Mouse (Mus musculus): ENCODE results near the gene Kcnk6. TPM values are rescaled to one million over a fixed set of nuclear protein-coding genes. Genes with fewer than 3 reads are reported as not detected.

Kcnk6 gene
- polyA plus RNA-seq (2015; fragmentation: Nextera tagmentation; extraction: Ambion mirVana) = 2.2 and 3.1 TPM in 2 replicates

DNA sequence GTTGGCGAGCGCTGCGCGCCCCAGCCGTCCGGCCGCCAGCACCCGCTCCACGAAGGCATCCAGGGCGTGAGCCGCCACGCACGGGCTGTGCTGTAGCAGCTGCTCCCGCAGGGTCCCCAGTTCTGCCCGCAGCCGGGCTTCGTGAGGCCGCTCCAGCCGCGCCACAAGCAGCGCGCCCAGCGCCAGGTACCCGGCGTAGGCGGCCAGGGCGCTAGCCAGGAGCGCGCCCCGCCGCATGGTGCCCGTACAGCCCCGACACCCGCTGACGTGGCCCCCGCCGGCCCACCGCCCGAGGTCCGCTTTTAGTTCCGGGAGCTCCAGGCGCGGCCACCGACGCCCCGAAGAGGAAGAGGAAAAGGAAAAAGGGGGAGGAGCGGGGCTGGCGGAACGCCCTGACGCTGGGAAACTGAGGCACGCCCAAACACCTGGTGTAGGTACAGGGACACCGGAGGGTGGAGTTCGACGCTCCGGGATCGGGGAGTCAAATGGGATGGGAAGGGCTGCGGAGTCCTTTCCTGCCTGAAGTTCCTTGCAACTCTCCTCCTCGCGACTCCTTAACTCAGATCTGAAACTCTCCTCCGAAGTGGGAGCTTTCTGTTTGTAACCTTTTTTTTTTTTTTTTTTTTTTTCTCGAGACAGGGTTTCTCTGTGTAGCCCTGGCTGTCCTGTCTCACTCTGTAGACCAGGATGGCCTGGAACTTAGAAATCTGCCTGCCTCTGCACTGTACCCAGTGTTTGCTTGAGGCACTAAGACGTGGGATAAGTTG, at the start of gene Kcnk6:
Gene Kcnk6 (minus strand): TSS at position 269 of the 767 bp plus-strand sequence.
- H3K4me3 ChIP-seq (replicated peaks; ENCODE audit: low read length) = peak within 1 kb of the TSS; percentile 64
- H3K9ac ChIP-seq (ENCODE audit: low read length) = peak within 1 kb of the TSS; percentile 89
- H3K36me3 ChIP-seq (ENCODE audit: control insufficient read depth, insufficient read depth, low read length) = no peaks in the 10 kb centered on the region
- ATAC-seq (ENCODE audit: insufficient read depth, low FRiP score) = peak; percentile 54
- no peak within 1 kb of the TSS; the same call in 1 of the 2 replicates for H3K27ac ChIP-seq (ENCODE audit: low read length)
- peak within 1 kb of the TSS; percentile 96 for H3K4me2 ChIP-seq (ENCODE audit: low read depth, low read length)
- 1% methylated on average over 62 of the region's 62 CpGs for WGBS
- no peaks in the 10 kb centered on the region for H3K27me3 ChIP-seq (ENCODE audit: control insufficient read depth, insufficient read depth, low read length)
- 0 out of 2 replicates have a peak, but pooled peaks cover 4% of the 10 kb centered on the region for H3K9me3 ChIP-seq (replicated peaks; ENCODE audit: control insufficient read depth, low read length)
- H3K4me1 ChIP-seq (ENCODE audit: control insufficient read depth, insufficient read depth, low read length) = no peaks in the 10 kb centered on the region; the same call in 1 of the 2 replicates

- H3K27me3 ChIP-seq (ENCODE audit: control insufficient read depth, insufficient read depth, low read length) = peaks cover 9% of the 10 kb centered on the region; the same call in 1 of the 2 replicates
- ATAC-seq (ENCODE audit: insufficient read depth, low FRiP score) = peak; percentile 92
- H3K4me3 ChIP-seq (replicated peaks; ENCODE audit: low read length) = peak within 1 kb of the TSS; percentile 60
- H3K4me1 ChIP-seq (ENCODE audit: control insufficient read depth, insufficient read depth, low read length) = peaks cover 7% of the 10 kb centered on the region; the same call in 1 of the 2 replicates
- peak within 1 kb of the TSS; percentile 86 for H3K27ac ChIP-seq (ENCODE audit: low read length)
- H3K9me3 ChIP-seq (replicated peaks; ENCODE audit: control insufficient read depth, low read length) = no peaks in the 10 kb centered on the region
- peak within 1 kb of the TSS; percentile 79 for H3K9ac ChIP-seq (ENCODE audit: low read length)
- peak within 1 kb of the TSS; percentile 81 for H3K4me2 ChIP-seq (ENCODE audit: low read depth, low read length)
- WGBS = under 1% methylated on average over 80 of the region's 80 CpGs
- H3K36me3 ChIP-seq (ENCODE audit: control insufficient read depth, insufficient read depth, low read length) = no peaks in the 10 kb centered on the region
These were observed 49.1 kb upstream of the Kcnk6 start, which contains the start of gene Spint2 for GRCm38 (mm10) chr7:29281201-29282073. Gene Spint2, minus strand, starts transcription at chr7:29281912.

DNA sequence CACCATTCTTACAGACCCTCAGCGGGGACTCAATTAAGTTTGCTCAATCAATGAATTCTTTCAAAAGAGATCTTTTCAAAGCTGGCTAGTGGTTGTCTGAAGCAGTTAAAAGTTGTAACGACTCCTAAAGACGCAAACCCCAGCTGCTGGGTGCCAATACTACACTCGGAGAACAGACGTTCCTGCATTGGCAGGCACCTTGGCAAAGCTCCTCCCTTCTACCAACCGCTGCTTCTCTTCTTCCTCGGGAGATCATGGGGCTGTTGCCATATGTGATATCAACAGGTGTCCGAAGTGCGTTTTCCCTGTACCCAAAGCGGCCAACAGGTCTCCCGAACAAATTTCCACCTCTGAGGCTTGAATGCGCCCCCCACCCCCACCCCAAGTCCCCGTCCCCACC, 48.5 kb upstream of the Kcnk6 start:
- Histone ChIP-seq H3K27me3 (ENCODE audit: control insufficient read depth, insufficient read depth, low read length) (peaks cover 9% of the 10 kb centered on the region; the same call in 1 of the 2 replicates), H3K9ac (ENCODE audit: low read length) (peak overlapping the region; percentile 79), H3K27ac (ENCODE audit: low read length) (peak overlapping the region; percentile 86), H3K4me3 (replicated peaks; ENCODE audit: low read length) (peak overlapping the region; percentile 60), H3K4me2 (ENCODE audit: low read depth, low read length) (peak overlapping the region; percentile 81), H3K36me3 (ENCODE audit: control insufficient read depth, insufficient read depth, low read length) (no peaks in the 10 kb centered on the region), H3K9me3 (replicated peaks; ENCODE audit: control insufficient read depth, low read length) (no peaks in the 10 kb centered on the region), H3K4me1 (ENCODE audit: control insufficient read depth, insufficient read depth, low read length) (peaks cover 9% of the 10 kb centered on the region; the same call in 1 of the 2 replicates)
- ATAC-seq (ENCODE audit: insufficient read depth, low FRiP score) = no peak
- 11% methylated on average over 13 of the region's 13 CpGs for WGBS

- no peaks in the 10 kb centered on the region for H3K36me3 ChIP-seq (ENCODE audit: control insufficient read depth, insufficient read depth, low read length)
- peaks cover 9% of the 10 kb centered on the region; the same call in 1 of the 2 replicates for H3K27me3 ChIP-seq (ENCODE audit: control insufficient read depth, insufficient read depth, low read length)
- no peaks in the 10 kb centered on the region for H3K9me3 ChIP-seq (replicated peaks; ENCODE audit: control insufficient read depth, low read length)
- peak overlapping the region; percentile 81 for H3K4me2 ChIP-seq (ENCODE audit: low read depth, low read length)
- peak overlapping the region; percentile 60 for H3K4me3 ChIP-seq (replicated peaks; ENCODE audit: low read length)
- 40% methylated on average over 8 of the region's 8 CpGs for WGBS
- peak overlapping the region; percentile 86 for H3K27ac ChIP-seq (ENCODE audit: low read length)
- no peak for ATAC-seq (ENCODE audit: insufficient read depth, low FRiP score)
- H3K4me1 ChIP-seq (ENCODE audit: control insufficient read depth, insufficient read depth, low read length) = peaks cover 9% of the 10 kb centered on the region; the same call in 1 of the 2 replicates
- peak overlapping the region; percentile 79; the same call in 1 of the 2 replicates for H3K9ac ChIP-seq (ENCODE audit: low read length)
These were observed 47.6 kb upstream of the Kcnk6 start for GRCm38 (mm10) chr7:29279924-29280323.

GRCm38 (mm10) chr7:29279261-29279660, 46.9 kb upstream of the Kcnk6 start:
- no peak for ATAC-seq (ENCODE audit: insufficient read depth, low FRiP score)
- H3K36me3 ChIP-seq (ENCODE audit: control insufficient read depth, insufficient read depth, low read length) = no peaks in the 10 kb centered on the region
- H3K9ac ChIP-seq (ENCODE audit: low read length) = peak overlapping the region; percentile 79; the same call in 1 of the 2 replicates
- peak overlapping the region; percentile 81 for H3K4me2 ChIP-seq (ENCODE audit: low read depth, low read length)
- H3K27ac ChIP-seq (ENCODE audit: low read length) = 0 out of 2 replicates have a peak overlapping the region, but pooled peaks have one; percentile 8
- no peaks in the 10 kb centered on the region for H3K9me3 ChIP-seq (replicated peaks; ENCODE audit: control insufficient read depth, low read length)
- peak overlapping the region; percentile 60 for H3K4me3 ChIP-seq (replicated peaks; ENCODE audit: low read length)
- H3K4me1 ChIP-seq (ENCODE audit: control insufficient read depth, insufficient read depth, low read length) = peaks cover 12% of the 10 kb centered on the region; the same call in 1 of the 2 replicates
- peaks cover 9% of the 10 kb centered on the region; the same call in 1 of the 2 replicates for H3K27me3 ChIP-seq (ENCODE audit: control insufficient read depth, insufficient read depth, low read length)

DNA sequence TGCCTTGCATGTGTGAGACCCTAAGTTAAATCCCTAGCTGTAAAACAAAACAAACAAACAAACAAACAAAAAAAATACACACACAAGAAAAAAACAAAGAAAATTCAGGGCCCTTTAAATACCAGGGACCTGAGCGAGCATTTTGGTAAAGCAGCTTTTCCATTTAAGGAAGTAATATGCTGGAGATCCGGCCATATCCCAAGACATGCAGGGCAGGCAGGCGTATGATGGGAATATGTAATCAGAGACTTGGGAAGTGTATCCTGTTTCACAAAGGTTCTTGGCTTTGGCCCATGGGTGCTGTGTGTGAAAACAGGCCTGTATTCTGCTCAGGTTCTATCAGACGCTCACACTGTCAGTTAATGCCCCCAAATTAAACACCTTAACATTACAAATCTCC, 45.2 kb upstream of the Kcnk6 start:
- Histone ChIP-seq H3K4me1 (ENCODE audit: control insufficient read depth, insufficient read depth, low read length) (peaks cover 12% of the 10 kb centered on the region; the same call in 1 of the 2 replicates), H3K27me3 (ENCODE audit: control insufficient read depth, insufficient read depth, low read length) (peaks cover 8% of the 10 kb centered on the region; the same call in 1 of the 2 replicates), H3K27ac (ENCODE audit: low read length) (no peak overlapping the region), H3K4me2 (ENCODE audit: low read depth, low read length) (no peak overlapping the region), H3K9me3 (replicated peaks; ENCODE audit: control insufficient read depth, low read length) (no peaks in the 10 kb centered on the region), H3K9ac (ENCODE audit: low read length) (no peak overlapping the region), H3K4me3 (replicated peaks; ENCODE audit: low read length) (no peak overlapping the region), H3K36me3 (ENCODE audit: control insufficient read depth, insufficient read depth, low read length) (no peaks in the 10 kb centered on the region)
- ATAC-seq (ENCODE audit: insufficient read depth, low FRiP score) = no peak
- WGBS = 67% methylated on average over 4 of the region's 4 CpGs

DNA sequence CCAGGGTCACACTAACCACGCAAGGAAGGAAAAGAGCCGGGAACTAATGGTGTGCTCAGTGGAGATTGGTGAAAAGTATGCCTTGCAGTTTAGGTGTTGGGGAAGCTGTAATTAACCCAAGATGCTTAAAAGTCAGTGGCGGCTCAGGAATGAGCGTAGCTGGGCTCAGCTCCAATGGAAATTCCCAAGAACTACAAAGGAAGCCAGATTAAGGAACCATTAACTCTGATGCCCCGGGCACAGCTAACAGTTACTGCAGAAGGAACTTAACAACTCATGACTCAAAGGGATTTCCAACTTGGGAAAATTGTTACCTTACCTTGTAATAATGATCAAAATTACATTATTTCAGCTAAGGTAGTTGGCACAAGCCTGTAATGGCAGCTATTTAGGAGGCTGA, 44.4 kb upstream of the Kcnk6 start:
- H3K9ac ChIP-seq (ENCODE audit: low read length) = no peak overlapping the region
- 0 out of 2 replicates have a peak, but pooled peaks cover 3% of the 10 kb centered on the region for H3K27me3 ChIP-seq (ENCODE audit: control insufficient read depth, insufficient read depth, low read length)
- no peak for ATAC-seq (ENCODE audit: insufficient read depth, low FRiP score)
- no peaks in the 10 kb centered on the region for H3K9me3 ChIP-seq (replicated peaks; ENCODE audit: control insufficient read depth, low read length)
- no peak overlapping the region for H3K4me2 ChIP-seq (ENCODE audit: low read depth, low read length)
- WGBS = 77% methylated on average over 5 of the region's 5 CpGs
- no peak overlapping the region for H3K4me3 ChIP-seq (replicated peaks; ENCODE audit: low read length)
- H3K27ac ChIP-seq (ENCODE audit: low read length) = no peak overlapping the region
- H3K36me3 ChIP-seq (ENCODE audit: control insufficient read depth, insufficient read depth, low read length) = no peaks in the 10 kb centered on the region
- peaks cover 11% of the 10 kb centered on the region; the same call in 1 of the 2 replicates for H3K4me1 ChIP-seq (ENCODE audit: control insufficient read depth, insufficient read depth, low read length)

DNA sequence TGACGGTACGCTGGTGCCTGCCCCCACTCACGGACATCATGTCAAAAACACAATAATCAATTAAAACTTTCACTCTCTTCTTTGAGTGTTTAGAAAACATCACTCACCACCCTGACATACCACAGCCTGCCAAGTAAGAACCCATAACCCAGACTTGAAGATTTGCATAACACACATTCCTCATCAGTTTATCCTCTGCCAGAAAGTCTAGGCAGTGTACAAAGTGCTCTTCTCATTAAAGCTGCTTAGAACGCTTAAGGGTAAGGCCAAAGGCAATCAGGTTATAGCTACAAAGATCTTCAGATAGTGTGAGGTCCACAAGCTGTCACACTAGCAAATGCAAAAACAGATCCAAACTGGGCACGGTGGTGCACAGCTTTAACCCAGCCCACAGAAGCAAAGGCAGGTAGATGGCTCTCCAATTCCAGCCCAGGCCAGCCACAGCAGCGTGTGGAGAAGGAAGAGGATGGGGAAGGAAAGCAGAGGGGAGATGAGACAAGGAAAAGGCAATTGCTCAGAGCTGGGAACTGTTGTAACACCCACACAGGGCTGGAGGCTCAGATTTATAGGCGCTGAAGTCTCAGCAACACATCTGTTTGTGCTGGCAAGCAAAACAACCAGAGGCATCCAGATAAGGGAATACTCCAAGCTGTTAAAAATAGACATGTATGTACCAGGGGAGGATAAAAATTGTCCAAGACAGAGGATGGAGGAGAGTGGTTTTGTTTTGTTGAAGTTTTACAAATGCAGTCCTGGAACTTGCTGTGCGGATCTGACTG, 39.6 kb upstream of the Kcnk6 start:
- ATAC-seq (ENCODE audit: insufficient read depth, low FRiP score) = peak; percentile 2; the same call in 1 of the 2 replicates
- peaks cover 32% of the 10 kb centered on the region for H3K4me1 ChIP-seq (ENCODE audit: control insufficient read depth, insufficient read depth, low read length)
- peak overlapping the region; percentile 39 for H3K27ac ChIP-seq (ENCODE audit: low read length)
- no peak overlapping the region for H3K4me3 ChIP-seq (replicated peaks; ENCODE audit: low read length)
- WGBS = 55% methylated on average over 8 of the region's 8 CpGs
- H3K4me2 ChIP-seq (ENCODE audit: low read depth, low read length) = no peak overlapping the region
- H3K27me3 ChIP-seq (ENCODE audit: control insufficient read depth, insufficient read depth, low read length) = no peaks in the 10 kb centered on the region
- no peaks in the 10 kb centered on the region for H3K9me3 ChIP-seq (replicated peaks; ENCODE audit: control insufficient read depth, low read length)
- peak overlapping the region; percentile 4 for H3K9ac ChIP-seq (ENCODE audit: low read length)
- no peaks in the 10 kb centered on the region for H3K36me3 ChIP-seq (ENCODE audit: control insufficient read depth, insufficient read depth, low read length)

Measured in stomach, embryonic 16.5 days (tissue).